Mouse (Mus musculus) retina, postnatal 1 day (tissue): Measurements from ENCODE around the gene Stard10.

Experiments
- DNase-seq: peaks from one replicate; pipeline ENCODE4 v3.0.0-alpha.2; 2012

The Stard10 gene

GRCm38 (mm10) chr7:101377741-101378262, 60.9 kb downstream of the Stard10 start:
- peak; percentile 93 for DNase-seq

DNA sequence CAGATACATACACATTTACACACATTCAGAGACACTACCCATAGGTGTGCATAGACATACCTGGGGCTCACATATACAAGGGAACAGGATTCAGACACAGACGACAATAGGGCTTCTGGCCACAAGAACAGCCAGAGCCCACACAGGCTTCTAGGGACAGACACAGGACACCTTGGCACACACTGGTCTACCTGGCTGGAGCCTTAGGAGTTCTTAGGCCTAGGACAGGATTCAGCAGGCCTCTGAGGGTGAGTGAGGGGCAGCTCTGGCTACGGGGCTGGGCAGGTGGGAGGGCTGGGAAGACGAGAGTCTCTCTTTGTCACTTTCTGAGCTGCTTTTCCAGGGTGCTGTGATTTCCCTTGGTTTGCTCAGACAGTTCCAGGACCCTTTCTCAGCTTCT, 61.4 kb downstream of the Stard10 start:
- no peak for DNase-seq

GRCm38 (mm10) chr7:101378796-101379465, 62.0 kb downstream of the Stard10 start:
- DNase-seq = peak; percentile 50

DNA sequence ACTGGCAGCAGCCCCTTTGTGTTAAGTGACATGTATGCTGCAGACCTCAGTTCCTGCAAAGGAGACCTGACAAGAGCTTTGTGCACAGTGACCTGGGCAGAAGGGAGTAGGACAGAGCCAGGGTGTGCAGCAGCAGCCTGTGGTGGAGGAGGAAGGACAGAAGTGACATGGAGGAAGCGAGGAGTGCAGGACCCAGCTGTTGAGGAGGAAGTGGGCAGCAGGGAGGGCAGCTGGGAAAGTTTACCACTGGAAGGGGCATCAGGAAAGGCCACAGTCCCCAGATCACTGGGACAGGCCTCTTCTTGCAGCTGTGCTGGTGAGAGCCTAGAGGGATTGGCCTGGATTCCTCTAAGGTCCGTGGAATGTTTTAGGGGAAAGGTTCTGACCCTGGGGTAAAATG, 62.8 kb downstream of the Stard10 start:
- no peak for DNase-seq

GRCm38 (mm10) chr7:101381512-101381911, 64.6 kb downstream of the Stard10 start:
- no peak for DNase-seq

GRCm38 (mm10) chr7:101382378-101382777, 65.5 kb downstream of the Stard10 start:
- peak; percentile 54 for DNase-seq

DNA sequence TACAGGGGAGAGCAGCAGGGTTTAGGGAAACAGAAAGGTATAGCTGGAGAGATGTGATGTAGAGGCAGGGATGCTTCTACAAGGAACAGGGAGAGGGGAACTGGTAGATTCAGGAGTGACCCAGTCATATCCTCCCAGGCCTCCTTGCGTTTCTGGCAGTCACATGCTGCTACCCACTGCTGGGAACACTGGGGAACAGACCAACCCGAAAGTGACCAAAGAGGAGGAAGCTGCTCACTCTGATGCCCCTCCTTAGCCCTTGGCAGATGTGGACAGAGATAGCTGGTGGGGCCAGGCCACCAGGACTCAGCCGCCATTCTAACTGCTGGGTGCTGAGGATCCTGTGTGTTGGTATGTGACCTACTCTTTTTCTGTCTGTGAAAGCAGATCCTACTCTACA, 66.9 kb downstream of the Stard10 start:
- DNase-seq = no peak

GRCm38 (mm10) chr7:101384931-101385330, 68.0 kb downstream of the Stard10 start:
- no peak for DNase-seq

- peak; percentile 47 for DNase-seq
Observed at GRCm38 (mm10) chr7:101385331-101385733, 68.4 kb downstream of the Stard10 start.

DNA sequence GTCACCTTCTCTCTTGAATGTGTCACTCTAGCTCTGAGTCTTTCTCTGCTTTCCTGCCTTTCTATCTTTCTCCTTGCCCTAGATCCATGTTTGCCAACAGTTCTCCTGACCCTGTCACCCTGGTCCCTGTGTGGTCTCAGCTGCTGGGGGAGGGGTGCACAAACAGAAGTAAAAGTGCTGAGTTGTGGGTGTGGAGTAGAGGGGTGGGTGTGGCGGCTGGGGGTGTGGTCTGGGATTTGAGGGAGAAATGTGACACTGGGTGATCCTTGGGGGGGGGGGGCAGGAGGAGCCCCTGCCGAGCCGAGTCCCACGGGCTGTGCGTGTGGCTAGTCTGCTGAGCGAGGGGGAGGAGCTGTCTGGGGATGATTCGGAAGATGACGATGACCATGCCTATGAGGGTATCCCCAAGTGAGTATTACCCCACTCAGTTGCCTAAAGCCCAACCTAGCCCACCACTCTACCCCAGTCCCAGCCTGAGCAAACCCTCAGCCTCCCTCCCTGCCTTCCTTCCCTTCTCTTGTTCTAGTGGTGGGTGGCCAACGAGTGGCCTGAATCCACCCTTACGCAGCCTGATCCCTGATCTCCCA, 69.1 kb downstream of the Stard10 start:
- DNase-seq = no peak

GRCm38 (mm10) chr7:101389256-101389655, 72.4 kb downstream of the Stard10 start:
- DNase-seq = no peak

- no peak for DNase-seq
Observed at GRCm38 (mm10) chr7:101391909-101392479, 75.1 kb downstream of the Stard10 start.

- no peak for DNase-seq
Observed at GRCm38 (mm10) chr7:101393015-101393414, 76.1 kb downstream of the Stard10 start.

- DNase-seq = no peak
Observed at GRCm38 (mm10) chr7:101393694-101394504, 77.0 kb downstream of the Stard10 start.

GRCm38 (mm10) chr7:101394569-101394968, 77.7 kb downstream of the Stard10 start:
- DNase-seq = no peak

GRCm38 (mm10) chr7:101395471-101395870, 78.6 kb downstream of the Stard10 start:
- no peak for DNase-seq
